Mouse (Mus musculus) spleen, postnatal 10 days (tissue): ENCODE results near the gene Iffo2.

Experiments used
- DNase-seq, 2 experiments: peaks; one replicate each; pipeline ENCODE4 v3.0.0; 2021 to 2022; ENCODE audit warnings: low spot score in 2 of 2

The Iffo2 gene

DNA sequence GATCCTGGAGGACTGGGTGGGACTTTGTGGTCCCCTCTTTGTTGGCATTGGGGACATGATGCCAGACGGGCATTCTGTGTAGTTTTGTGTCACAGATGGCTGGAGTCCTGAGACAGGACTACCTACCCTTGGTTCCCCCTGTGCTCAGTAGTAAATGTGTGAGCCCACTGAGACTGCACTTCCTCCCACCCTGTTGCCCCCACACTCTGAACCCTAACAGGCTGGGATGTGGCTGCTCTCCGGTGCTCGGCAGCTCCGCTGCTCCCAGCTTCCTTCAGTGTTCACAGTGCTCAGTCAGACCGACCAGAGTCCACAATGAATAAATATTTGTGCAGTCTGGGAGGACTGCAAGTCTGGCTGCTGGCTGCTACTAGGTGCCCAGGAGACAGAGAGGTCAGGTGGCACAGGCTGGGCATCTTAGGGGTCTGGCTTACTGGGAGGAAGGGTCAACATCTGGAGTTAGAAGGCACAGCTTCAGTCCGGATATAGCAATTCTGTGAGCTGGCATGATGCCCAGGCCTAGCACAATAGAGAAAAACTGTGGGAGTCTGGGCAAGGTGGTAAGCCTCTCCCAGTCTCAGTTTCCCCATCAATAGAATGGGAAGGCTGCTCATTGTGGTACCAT lies 51.2 kb downstream of the Iffo2 start:
- no peak for DNase-seq

DNA sequence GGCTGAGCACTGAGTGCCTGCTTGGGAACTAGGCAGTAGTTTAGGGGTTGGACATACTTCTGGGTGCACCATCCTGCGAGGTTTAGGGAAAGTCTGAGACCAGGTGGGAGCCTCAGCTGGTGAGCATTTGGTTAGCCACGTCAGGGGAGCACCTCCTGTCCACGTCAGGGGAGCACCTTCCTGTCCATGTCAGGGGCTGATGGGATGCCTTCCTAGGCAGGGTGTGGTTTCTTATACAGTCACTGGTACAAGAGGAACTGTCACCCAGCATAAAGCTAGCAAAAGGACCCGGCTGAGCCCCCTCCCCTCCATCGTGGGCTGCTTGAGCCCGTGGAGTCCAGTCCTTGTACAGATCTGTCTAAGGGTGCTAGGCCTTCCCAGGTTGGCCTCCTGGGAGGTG lies 52.0 kb downstream of the Iffo2 start:
- DNase-seq, result no peak

DNA sequence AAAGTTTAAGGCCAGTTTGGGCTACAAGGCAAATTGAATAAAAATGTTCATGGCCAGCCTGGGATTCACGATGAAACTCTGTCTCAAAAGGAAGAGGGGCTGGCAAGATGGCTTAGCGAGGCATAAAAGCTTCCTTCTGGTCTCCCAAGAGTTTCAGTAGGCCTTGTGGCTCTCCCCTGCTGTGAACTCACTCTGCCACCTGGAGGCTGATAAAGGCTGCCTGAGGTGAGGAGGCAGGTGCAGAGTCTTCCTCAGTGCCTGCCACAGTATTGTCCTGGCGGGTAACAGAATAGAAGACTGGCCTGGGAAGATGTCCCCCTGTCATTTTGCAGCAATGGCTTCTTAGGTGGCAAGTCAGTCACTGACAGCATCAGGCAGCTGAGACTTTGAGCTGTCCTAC lies 52.6 kb downstream of the Iffo2 start:
- DNase-seq, result no peak

DNA sequence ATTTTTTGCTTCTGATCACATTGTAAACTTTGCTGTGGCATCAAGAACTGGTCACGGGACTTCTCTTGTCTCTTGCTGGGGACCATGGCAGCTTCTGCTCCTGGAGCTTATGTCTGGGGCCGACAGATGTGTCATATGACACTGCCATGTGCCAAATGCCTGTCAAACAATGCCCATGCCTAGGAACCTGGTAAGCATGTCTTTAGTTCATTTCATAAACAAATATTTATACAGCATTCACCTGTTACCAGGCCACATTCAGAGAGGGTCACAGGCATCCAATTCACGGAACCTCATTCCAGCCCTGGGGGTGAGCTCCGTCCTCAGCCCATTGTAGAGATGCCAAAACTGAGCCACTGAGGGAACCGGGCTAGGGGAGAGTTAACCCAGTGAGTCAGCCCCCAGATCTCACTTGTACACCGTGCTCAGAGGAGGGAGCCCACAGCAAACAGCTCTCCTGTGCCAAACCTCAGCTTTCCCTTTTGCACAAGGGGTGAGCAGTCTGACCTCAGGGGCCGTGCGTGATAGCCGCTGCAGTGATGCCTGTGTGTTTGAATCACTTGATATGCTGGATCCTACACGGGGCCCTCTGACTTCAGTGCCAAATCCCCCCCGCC lies 53.4 kb downstream of the Iffo2 start:
- no peak for DNase-seq

DNA sequence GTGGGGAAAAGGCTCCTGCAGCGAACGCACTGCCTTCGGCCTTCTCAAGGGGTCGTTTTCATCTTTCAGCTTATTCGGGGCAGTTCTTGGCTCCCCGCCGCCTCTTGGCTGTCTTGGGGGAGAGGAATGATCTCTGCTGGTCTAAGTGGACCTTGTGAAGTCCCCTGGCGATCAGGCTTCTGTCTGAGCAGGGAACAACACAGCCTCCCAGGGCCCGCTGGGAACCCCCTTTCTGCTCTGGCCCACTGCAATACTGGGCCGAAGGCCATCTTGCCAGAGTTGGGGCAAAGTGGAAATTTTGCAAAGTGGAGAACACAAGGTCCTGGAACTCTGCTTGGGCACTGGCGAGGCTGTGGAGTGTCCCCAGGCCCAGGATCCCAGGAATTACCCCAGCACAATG lies 54.4 kb downstream of the Iffo2 start:
- no peak for DNase-seq

DNA sequence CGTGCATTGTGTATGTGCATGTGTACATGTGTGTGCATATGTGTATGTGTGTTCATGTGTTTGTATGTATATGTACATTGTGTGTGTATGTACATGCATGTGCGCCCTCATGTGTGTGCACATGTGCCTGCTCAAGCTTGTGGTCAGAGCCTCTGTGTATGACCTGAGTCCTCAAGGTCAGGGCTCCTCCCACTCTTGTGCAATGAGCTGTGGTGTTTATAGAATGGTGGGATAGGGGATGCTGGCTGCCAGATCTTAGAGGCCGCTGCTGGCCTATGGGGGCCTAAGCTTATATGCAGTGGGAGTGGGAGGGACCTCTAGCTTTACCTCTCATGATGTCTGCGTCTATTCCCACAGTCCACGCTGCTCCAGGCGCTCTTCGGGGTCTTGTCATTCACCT lies 55.4 kb downstream of the Iffo2 start:
- DNase-seq, result no peak

DNA sequence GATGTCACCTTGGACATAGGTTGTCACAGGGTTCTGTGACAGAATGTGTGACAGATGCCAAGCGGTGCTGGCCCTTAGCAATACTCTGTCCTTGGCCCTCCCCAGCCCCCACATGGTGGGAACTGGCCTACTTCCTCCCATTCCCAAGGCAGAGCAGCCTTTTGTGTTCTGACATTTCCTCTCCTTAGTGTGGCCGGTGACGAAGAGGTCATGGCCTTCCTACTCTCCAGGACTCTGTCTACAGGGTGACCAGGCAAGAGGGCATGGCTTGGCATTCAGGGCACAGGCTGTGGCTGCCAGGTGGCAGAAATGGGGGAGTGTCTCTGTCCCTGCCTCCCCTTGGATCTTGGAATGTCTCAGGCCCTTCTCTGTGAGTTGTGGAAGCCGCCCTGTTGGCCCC lies 57.0 kb downstream of the Iffo2 start:
- DNase-seq, result no peak

DNA sequence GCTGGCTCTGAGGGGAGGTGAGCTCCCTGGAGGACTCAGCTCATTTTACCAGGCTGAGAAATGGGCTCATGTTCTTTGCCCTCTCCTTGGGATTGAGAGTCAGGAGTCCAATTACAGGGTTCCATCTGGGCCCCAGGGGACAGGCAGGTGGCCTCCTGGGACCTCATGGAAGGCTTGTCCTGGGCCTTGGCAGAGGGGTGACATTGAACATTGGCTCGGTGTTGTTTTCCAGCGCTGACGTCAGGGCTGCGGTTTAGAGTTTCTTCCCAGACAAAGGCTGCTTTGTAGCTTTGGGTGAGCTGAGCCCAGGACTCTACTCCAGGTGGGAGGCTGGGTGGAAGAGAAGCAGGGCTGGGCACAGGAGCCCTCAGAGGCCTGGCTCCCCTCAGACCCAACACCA lies 57.4 kb downstream of the Iffo2 start:
- no peak for DNase-seq

DNA sequence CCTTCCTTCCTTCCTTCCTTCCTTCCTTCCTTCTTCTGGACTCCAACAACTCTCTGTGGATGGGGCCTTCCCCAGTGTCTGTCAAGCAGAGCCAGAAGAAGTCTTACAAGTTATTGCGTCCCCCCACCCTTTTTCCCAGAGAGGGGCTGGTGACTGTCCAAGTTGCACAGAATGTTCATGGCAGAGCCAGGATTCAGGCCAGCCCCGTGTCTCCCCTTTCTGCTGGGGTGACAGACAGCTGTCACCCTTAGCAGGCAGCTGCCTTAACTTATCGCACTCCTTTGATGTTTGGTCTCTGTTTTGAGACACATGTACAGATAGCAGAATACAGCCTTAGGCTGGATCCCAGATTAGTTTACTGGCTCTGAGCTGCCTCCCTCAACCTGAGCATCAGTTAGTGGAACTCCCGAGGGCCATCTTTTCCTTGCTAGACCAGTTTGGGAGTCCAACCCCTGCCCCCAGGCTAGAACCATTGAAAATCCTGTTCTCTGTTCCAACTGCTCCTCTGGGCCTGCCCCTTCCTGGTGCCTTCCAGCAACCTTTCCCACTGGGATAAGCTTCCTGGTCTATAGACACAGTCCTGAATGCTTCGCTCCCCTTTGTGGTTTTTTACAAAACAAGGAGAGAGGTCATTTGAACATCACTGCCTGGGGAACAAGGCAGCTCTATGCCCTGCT lies 59.1 kb downstream of the Iffo2 start:
- no peak for DNase-seq

DNA sequence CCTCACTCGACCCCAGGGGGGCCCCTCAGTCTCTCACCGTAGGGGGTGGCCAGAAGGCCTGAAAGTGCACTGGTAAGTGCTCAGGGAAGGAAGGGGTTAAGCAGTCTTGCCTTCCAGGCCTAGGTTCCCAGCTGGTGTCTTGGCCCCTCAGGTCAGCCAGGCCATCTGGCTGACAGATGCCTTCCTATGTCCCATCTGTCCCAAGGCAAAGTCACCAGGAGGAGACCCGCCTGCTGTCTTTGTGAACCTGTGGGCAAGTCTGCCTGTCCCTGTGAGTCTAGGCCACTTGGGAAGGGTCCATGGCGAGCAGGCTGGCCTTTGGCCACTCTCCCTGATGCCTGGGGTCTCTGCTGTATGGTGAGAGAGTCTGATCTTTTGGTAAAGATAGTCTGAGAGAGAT lies 60.1 kb downstream of the Iffo2 start:
- no peak for DNase-seq

DNA sequence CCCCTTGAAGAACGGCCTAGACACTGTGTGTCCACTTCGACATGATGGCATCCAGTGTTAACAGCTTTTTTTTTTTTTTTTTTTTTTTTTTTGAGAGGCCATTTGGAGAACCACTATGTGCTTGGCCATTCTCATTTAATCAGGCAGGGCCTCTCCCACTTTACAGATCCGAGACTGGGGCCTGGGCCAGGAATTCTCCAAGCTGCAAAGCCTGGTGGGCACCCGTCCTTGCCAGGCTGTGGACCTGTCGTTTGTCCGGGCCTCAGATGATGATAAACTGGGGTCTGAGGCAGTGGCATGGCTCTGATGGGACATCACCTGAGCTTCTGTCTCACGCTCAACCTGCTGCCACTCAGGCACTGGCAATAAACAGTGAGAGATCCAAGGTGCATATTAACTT lies 62.5 kb downstream of the Iffo2 start:
- no peak for DNase-seq

DNA sequence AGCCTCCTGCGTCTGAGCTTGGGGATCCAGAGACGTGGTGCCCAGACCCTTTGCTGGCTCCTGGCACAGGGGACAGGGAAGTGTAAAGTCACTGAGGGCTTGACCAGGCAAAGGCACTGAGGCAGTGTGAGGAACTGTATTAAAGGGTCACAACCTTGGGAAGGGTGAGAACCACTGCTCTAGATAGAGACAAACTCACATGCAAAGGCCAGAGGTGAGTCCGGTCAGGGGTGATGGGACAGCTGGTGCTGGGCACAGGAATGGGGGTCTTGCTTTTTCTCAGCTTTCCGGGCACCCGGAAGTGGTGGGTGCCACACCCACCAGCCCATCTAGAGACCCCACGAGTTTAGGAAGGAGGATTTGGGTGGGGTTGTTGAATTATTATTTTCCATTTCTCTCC lies 63.0 kb downstream of the Iffo2 start:
- no peak for DNase-seq

DNA sequence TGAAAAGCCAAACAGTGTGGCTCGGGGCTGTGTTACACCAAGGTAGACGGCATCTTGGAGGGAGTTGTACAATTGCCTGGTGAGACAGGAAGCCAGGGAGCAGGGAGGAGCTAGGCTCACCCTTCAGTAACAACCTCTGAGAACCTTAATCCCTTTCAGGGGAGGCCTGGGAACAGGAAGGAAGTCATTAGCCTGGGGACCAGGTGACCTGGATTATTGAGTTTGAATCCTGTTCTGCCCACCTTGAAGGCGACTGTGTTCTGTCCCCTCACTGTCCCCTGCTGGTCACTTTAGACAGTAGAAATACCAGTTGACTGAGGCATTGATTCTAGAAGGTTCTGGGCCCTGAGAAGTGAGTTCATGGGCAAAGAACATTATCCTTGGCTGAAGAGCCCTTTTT lies 63.7 kb downstream of the Iffo2 start:
- DNase-seq, result no peak

DNA sequence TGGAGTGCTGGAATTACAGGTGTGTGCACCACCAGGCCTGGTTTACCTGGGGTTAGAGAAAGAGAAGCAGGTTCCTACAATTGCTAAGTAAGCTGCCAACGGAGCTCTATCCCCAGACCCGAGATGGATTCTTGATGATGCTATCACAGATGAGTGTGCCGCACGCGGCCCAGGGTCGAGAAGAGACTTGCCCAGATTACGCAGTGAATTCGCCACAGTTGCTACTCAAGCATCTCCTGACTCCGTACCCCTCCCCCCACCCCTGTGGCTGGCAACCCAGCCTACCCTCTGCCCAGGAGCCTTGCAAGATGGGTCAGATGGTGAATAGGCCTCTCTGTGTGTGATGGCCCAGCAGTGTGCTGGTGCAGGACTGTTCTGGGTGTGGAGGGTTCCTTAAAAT lies 66.4 kb downstream of the Iffo2 start:
- no peak for DNase-seq

DNA sequence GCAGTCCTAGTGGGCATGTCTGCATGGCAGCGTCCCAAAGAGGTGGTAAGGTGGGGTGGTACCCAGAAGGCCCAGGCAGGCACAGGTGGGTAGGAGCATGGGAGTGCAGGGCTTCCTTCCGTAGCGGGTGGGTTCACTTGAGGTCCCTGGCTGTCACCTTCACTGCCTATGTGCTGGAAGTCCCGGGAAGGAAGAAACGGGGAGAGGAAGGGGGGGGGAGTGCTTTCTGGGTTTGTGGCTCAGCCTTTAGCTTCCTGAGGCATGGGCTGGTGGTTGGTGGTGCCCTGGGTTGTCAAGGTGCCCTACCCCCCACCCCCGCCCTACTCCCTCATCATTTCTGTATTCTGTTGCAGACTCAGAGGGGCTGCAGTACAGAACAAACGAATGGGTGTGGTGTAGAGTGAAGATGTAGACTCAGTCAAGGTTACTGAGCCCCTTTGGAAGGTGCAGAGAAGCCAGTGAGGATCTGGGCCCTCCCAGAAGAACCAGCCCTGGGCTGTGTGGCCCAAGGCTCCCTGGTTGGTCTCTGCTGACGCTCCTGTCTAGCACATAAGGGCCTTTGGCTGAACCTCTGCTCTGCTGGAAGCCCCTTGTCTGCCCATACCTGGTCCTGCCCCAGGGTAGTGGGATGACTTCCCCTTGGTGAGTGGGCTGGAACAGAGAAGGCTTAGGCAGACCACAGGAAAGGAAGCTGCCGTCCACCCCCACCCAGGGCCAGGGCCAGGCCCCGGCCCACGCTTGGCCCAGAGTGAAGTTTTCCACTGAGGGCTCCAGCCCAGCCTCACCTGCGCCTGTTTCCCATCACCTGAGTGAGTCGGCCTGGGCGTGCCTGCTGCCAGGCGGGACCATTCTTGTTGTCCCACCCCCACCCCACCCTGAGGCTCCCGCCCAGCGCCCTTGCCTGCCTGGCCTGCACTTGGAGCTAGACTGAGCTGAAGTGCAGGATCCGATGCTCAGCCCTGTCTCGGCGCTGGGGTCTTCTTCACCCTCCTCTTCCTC lies 67.2 kb downstream of the Iffo2 start:
- no peak for DNase-seq

DNA sequence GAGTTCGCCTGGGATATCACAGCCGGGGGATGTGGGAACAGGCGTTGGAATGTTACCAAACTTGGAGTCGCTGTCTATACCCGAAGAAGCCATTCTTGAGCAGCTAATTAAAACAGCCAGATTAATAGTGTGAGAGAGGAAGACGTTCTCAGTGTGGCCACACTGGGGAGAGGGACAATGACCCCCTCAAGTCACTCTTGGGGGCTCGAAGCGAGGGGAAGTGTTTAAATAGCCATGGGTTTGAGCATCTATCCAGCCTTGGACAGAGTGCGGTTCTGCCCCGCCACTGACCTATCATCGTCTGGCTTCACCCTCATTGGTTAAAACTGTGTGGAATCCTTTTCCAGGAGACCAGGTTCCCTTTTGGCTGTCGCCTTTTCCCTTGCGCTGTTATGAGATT lies 68.0 kb downstream of the Iffo2 start:
- no peak for DNase-seq

DNA sequence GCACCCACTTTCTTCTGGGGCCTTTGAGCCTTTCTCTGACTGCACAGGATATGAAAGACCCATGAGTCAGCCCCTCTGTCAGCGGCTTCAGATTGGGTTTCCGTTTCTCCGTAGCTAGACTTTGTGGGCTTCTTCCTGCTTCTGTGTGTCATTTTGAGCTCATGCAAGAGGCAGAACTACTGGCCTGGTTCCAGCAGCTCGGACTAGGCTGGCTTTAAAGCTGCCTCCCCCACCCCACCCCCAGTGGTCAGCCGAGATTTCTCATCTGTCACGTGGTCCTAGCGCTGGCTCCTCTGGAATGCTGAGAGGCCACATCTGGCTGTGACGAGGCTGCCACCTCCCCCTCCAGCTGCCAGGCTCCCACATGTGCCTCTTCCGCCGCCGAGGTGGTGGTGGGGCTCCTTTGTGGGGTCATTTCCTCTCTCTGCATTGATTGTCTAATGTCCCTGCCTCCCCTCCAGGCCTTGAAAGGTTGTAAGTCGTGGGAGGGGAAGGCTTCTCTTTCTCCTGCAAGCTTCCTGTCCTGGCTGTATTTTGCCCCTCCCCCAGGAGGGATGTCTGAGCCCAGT lies 68.7 kb downstream of the Iffo2 start:
- peak in 1 of 2 experiments; percentile 62 for DNase-seq

DNA sequence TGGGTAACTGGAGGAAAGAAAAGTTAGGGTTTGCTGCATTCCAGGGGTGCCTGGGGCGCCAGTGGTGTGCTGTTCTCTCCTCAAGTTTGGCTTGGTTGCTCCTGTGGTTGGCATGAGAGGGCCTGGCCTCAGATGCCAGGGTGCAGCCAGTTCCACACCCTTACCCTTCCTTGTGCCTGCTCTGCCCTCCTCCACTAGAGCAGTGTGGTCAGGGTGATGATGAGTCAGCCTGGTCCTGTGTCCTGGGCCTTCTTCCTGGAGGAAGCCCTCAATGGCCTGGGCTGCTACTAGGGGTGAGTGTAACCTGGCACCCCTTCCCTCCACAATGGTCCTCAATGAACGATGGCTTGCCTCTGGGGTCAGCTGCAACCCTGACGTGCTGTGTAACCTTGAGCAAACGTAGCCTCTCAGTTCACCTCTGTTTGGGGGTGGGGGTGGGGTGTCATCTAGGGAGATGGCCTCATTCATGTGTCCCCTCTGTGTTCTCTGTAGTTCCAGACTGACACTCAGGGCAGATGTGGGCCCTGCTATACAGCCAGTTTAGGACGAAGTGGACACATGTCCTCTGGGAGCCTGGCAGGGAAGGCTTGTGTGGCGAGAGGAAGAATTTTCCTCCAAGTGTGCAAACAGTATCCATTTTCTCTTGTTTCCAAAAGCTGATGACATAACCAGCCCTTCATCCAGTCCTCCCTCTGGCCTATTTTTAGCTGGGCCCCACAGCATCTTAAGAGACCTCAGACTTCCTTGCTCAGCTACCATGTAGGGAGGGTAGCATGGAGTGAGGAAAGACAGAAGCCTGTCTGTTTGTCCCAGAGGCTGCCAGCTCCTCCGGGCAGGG lies 71.4 kb downstream of the Iffo2 start:
- DNase-seq, result no peak

DNA sequence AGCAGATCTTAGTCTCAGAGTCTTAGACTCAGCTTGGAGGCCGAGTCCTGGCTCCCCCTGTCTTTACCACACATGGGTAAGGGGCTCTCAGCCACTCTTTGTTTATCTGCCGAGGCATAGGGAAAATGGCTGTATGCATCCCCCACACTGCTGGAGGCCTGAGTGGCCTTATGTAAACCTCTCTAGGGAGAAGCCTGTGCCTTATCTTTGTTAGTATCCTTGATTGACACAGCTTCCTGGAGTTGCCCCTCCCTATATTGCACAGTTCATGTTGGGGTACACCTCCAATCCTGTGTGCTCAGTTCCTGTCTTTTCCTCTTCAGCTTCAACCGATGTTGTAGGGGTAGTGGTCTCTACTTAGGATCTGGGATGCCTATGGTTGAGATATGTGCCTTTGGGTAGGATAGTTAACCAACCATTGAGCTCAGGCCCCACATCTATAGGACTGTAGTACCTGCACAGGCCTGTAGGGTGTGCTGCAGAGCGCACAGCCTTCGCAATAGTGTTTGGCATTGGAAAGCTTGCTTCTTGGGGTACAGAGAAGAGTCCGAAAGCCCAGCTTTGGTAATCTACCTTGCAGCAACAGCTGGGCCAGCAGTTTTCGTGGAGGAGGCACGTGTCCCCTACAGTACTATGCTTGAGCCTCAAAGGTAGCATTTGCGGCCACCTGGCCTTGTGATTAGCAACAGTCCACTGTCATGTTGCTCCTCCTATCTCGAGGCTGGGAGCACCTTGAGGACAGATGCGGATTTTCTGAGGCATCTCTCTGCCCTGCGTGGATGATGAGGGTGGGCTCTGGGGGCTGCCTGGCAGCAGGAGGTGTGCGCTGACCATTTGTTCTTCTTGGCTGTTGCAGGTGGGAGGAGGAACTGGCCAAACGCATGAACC lies 72.3 kb downstream of the Iffo2 start, which contains the start of gene Gm21969:
Gene Gm21969, plus strand, starts transcription at position 830 of the 888 bp plus-strand sequence.
- DNase-seq, result peak; percentile 58 to 78

DNA sequence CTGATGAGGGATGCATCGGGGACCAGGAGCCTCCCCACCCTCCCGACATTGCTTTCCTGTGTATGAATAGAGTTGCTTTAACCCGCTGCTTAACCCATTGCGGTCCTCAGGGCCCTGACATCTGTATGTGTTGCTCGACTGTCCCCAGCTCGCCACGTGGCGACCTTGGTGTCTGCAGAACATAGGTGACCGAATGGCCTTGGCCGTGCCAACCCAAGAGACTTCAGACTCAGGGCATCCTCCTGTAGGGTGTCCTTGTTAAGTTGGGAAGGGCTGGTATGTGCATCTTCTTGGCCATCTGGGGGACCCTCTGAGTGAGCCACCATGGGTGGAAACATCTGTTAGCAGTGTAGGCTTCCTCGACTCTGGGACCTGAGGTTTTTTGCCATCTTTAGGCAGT lies 74.9 kb downstream of the Iffo2 start:
- DNase-seq, result no peak
